Mouse (Mus musculus): ENCODE data around the gene Galntl5.

- no peak for TF ChIP-seq CTCF (conservative IDR thresholded peaks at IDR 0.05; ENCODE audit: low read length)
- no peak for TF ChIP-seq NANOG (IDR thresholded peaks at IDR 0.05; ENCODE audit: borderline replicate concordance, low read length)
Measured at GRCm38 (mm10) chr5:25160515-25160914, 20.7 kb upstream of the Galntl5 start.
